Mouse (Mus musculus) limb, embryonic 15.5 days (tissue): Measurements from ENCODE around the gene Fyn. TPM values are rescaled to one million over a fixed set of nuclear protein-coding genes. Genes with fewer than 3 reads are reported as not detected.

Experiments used
- ATAC-seq: fragments of 200-750 bp; cut with Nextera tagmentation; 2 replicates; pipeline ENCODE4 v1.8.0; 2017; ENCODE audit warnings: low read depth, moderate TSS enrichment; ENCODE audit not compliant: insufficient number of reproducible peaks, low FRiP score, low TSS enrichment
- H3K27ac ChIP-seq: fragments of 300-500 bp; sonication (generic); 2 replicates; pipeline ENCODE4 v1.5.1; 2015; ENCODE audit warnings: moderate library complexity, mild to moderate bottlenecking, inconsistent platforms
- H3K27me3 ChIP-seq: fragments of 300-500 bp; sonication (generic); 2 replicates; pipeline ENCODE4 v1.6.1; 2015; ENCODE audit warnings: inconsistent platforms
- H3K36me3 ChIP-seq: fragments of 300-500 bp; sonication (generic); 2 replicates; pipeline ENCODE4 v1.6.1; 2015; ENCODE audit warnings: inconsistent platforms
- H3K4me1 ChIP-seq: fragments of 300-500 bp; sonication (generic); 2 replicates; pipeline ENCODE4 v1.6.1; 2015; ENCODE audit warnings: inconsistent platforms
- H3K4me2 ChIP-seq: fragments of 300-500 bp; sonication (generic); 2 replicates; pipeline ENCODE4 v1.6.1; 2015; ENCODE audit warnings: mild to moderate bottlenecking, inconsistent platforms
- H3K4me3 ChIP-seq: fragments of 300-500 bp; sonication (generic); 2 replicates; pipeline ENCODE4 v1.5.1; 2015; ENCODE audit warnings: mild to moderate bottlenecking, inconsistent platforms
- H3K9ac ChIP-seq: fragments of 300-500 bp; sonication (generic); 2 replicates; pipeline ENCODE4 v1.6.1; 2015; ENCODE audit warnings: inconsistent platforms
- H3K9me3 ChIP-seq: fragments of 300-500 bp; sonication (generic); 2 replicates; pipeline ENCODE4 v1.6.1; 2016; ENCODE audit warnings: inconsistent platforms
- WGBS: fragments of 180-500 bp; shearing (Covaris S2); methylation state at CpG from one replicate; pipeline ENCODE4 v1.1.7; 2015; 5-methylcytosine and 5-hydroxymethylcytosine counted together
- polyA plus RNA-seq: library from polyadenylated mRNA; unstranded; fragments of >200 nt; fragmentation: Nextera tagmentation; extraction: Ambion mirVana; gene quantifications from 2 replicates; pipeline ENCODE4 v1.2.1, GENCODE M21; 2015

Fyn gene
- polyA plus RNA-seq, 1 experiment from 2014 or later = 38.6 TPM

GRCm38 (mm10) chr10:39520123-39520989 is 151.7 kb downstream of the Fyn start:
- no peaks in the 10 kb centered on the region for H3K9me3 ChIP-seq
- H3K9ac ChIP-seq = no peak overlapping the region
- H3K27ac ChIP-seq = no peak overlapping the region
- 0 out of 2 replicates have a peak, but pooled peaks have one; percentile 44 for ATAC-seq
- H3K36me3 ChIP-seq = peaks cover 12% of the 10 kb centered on the region
- no peak overlapping the region for H3K4me2 ChIP-seq
- 54% methylated on average over 9 of the region's 9 CpGs for WGBS
- H3K4me1 ChIP-seq = peaks cover 43% of the 10 kb centered on the region
- no peak overlapping the region for H3K4me3 ChIP-seq
- H3K27me3 ChIP-seq = no peaks in the 10 kb centered on the region

- ATAC-seq = no peak
- peak overlapping the region; percentile 43 for H3K27ac ChIP-seq
- no peak overlapping the region for H3K4me2 ChIP-seq
- H3K4me3 ChIP-seq = no peak overlapping the region
- H3K36me3 ChIP-seq = peaks cover 8% of the 10 kb centered on the region
- no peaks in the 10 kb centered on the region for H3K27me3 ChIP-seq
- peaks cover 43% of the 10 kb centered on the region for H3K4me1 ChIP-seq
- H3K9ac ChIP-seq = no peak overlapping the region
- 56% methylated on average over 1 of the region's 1 CpGs for WGBS
- H3K9me3 ChIP-seq = no peaks in the 10 kb centered on the region
These were observed 152.7 kb downstream of the Fyn start for GRCm38 (mm10) chr10:39521327-39521726.

GRCm38 (mm10) chr10:39521861-39522391 is 153.3 kb downstream of the Fyn start:
- H3K4me1 ChIP-seq = peaks cover 43% of the 10 kb centered on the region
- H3K9ac ChIP-seq = no peak overlapping the region
- no peak for ATAC-seq
- WGBS = 55% methylated on average over 5 of the region's 5 CpGs
- H3K36me3 ChIP-seq = peaks cover 8% of the 10 kb centered on the region
- no peaks in the 10 kb centered on the region for H3K27me3 ChIP-seq
- H3K4me3 ChIP-seq = no peak overlapping the region
- no peaks in the 10 kb centered on the region for H3K9me3 ChIP-seq
- peak overlapping the region; percentile 43 for H3K27ac ChIP-seq
- no peak overlapping the region for H3K4me2 ChIP-seq

- Histone ChIP-seq H3K4me3 (no peak overlapping the region), H3K4me1 (peaks cover 43% of the 10 kb centered on the region), H3K27ac (peak overlapping the region; percentile 50), H3K27me3 (no peaks in the 10 kb centered on the region), H3K36me3 (peaks cover 8% of the 10 kb centered on the region), H3K9me3 (no peaks in the 10 kb centered on the region), H3K9ac (no peak overlapping the region), H3K4me2 (no peak overlapping the region)
- 50% methylated on average over 11 of the region's 11 CpGs for WGBS
- no peak for ATAC-seq
These were observed 154.4 kb downstream of the Fyn start for GRCm38 (mm10) chr10:39522857-39523614.

- no peaks in the 10 kb centered on the region for H3K9me3 ChIP-seq
- no peak for ATAC-seq
- 0 out of 2 replicates have a peak overlapping the region, but pooled peaks have one; percentile 3 for H3K27ac ChIP-seq
- WGBS = 35% methylated on average over 8 of the region's 8 CpGs
- H3K36me3 ChIP-seq = peaks cover 8% of the 10 kb centered on the region
- H3K4me1 ChIP-seq = peaks cover 40% of the 10 kb centered on the region
- no peaks in the 10 kb centered on the region for H3K27me3 ChIP-seq
- H3K9ac ChIP-seq = no peak overlapping the region
- no peak overlapping the region for H3K4me3 ChIP-seq
- H3K4me2 ChIP-seq = no peak overlapping the region
These were observed 155.7 kb downstream of the Fyn start for GRCm38 (mm10) chr10:39524355-39524754.

GRCm38 (mm10) chr10:39525431-39525830 is 156.8 kb downstream of the Fyn start:
- Histone ChIP-seq H3K4me2 (no peak overlapping the region), H3K27ac (no peak overlapping the region), H3K4me3 (no peak overlapping the region), H3K9ac (no peak overlapping the region), H3K36me3 (peaks cover 12% of the 10 kb centered on the region), H3K4me1 (peaks cover 34% of the 10 kb centered on the region), H3K9me3 (no peaks in the 10 kb centered on the region), H3K27me3 (no peaks in the 10 kb centered on the region)
- no peak for ATAC-seq
- WGBS = 86% methylated on average over 13 of the region's 13 CpGs

GRCm38 (mm10) chr10:39527113-39527512 is 158.5 kb downstream of the Fyn start:
- Histone ChIP-seq H3K27ac (no peak overlapping the region), H3K27me3 (no peaks in the 10 kb centered on the region), H3K9ac (no peak overlapping the region), H3K4me3 (no peak overlapping the region), H3K4me2 (no peak overlapping the region), H3K9me3 (no peaks in the 10 kb centered on the region), H3K4me1 (peaks cover 27% of the 10 kb centered on the region), H3K36me3 (peaks cover 12% of the 10 kb centered on the region)
- ATAC-seq = no peak
- 29% methylated on average over 5 of the region's 5 CpGs for WGBS

- no peak for ATAC-seq
- Histone ChIP-seq H3K4me3 (no peak overlapping the region), H3K4me2 (no peak overlapping the region), H3K9me3 (no peaks in the 10 kb centered on the region), H3K27me3 (no peaks in the 10 kb centered on the region), H3K9ac (no peak overlapping the region), H3K36me3 (peaks cover 12% of the 10 kb centered on the region), H3K4me1 (peaks cover 22% of the 10 kb centered on the region), H3K27ac (no peak overlapping the region)
- WGBS = 87% methylated on average over 14 of the region's 14 CpGs
These were observed 160.5 kb downstream of the Fyn start for GRCm38 (mm10) chr10:39529179-39529578.

GRCm38 (mm10) chr10:39532008-39532740 is 163.5 kb downstream of the Fyn start:
- H3K27me3 ChIP-seq = no peaks in the 10 kb centered on the region
- H3K36me3 ChIP-seq = peaks cover 4% of the 10 kb centered on the region
- H3K4me2 ChIP-seq = no peak overlapping the region
- 44% methylated on average over 20 of the region's 20 CpGs for WGBS
- H3K9ac ChIP-seq = no peak overlapping the region
- H3K4me1 ChIP-seq = peaks cover 45% of the 10 kb centered on the region
- H3K27ac ChIP-seq = peak overlapping the region; percentile 54
- no peak for ATAC-seq
- H3K4me3 ChIP-seq = no peak overlapping the region
- H3K9me3 ChIP-seq = no peaks in the 10 kb centered on the region

- 44% methylated on average over 7 of the region's 7 CpGs for WGBS
- peak overlapping the region; percentile 68 for H3K27ac ChIP-seq
- no peak for ATAC-seq
These were observed 164.2 kb downstream of the Fyn start for GRCm38 (mm10) chr10:39532823-39533222.

GRCm38 (mm10) chr10:39534324-39535026 is 165.8 kb downstream of the Fyn start:
- peak; percentile 69 for ATAC-seq
- Histone ChIP-seq H3K27me3 (no peaks in the 10 kb centered on the region), H3K4me2 (no peak overlapping the region), H3K9me3 (no peaks in the 10 kb centered on the region), H3K4me1 (peaks cover 57% of the 10 kb centered on the region), H3K4me3 (no peak overlapping the region), H3K27ac (peak overlapping the region; percentile 81), H3K36me3 (peaks cover 4% of the 10 kb centered on the region), H3K9ac (no peak overlapping the region)
- WGBS = 34% methylated on average over 9 of the region's 9 CpGs

More at GRCm38 (mm10) chr10:39532823-39533222, 164.2 kb downstream of the Fyn start:
- peaks cover 52% of the 10 kb centered on the region for H3K4me1 ChIP-seq
- H3K4me2 ChIP-seq = no peak overlapping the region
- no peaks in the 10 kb centered on the region for H3K9me3 ChIP-seq
- no peaks in the 10 kb centered on the region for H3K27me3 ChIP-seq
- H3K36me3 ChIP-seq = peaks cover 4% of the 10 kb centered on the region
- no peak overlapping the region for H3K9ac ChIP-seq
- no peak overlapping the region for H3K4me3 ChIP-seq
